Mouse (Mus musculus) kidney, postnatal 4 days (tissue): ENCODE measurements around the gene Vmn1r55.
"Not testable (repeated sequence)": the region's sequence is repeated elsewhere in the genome, so short reads cannot be mapped to it uniquely, and the experiment has no call there.

Experiments used
- DNase-seq, 2 experiments: peaks; one replicate each; pipeline ENCODE4 v3.0.0; 2021; ENCODE audit warnings: mixed read lengths in 2 of 2

Gene Vmn1r55

GRCm38 (mm10) chr7:5080815-5081214 is 68.7 kb downstream of the Vmn1r55 start:
- peak in 1 of 2 experiments; percentile 19 for DNase-seq

GRCm38 (mm10) chr7:5080010-5080751 is 69.3 kb downstream of the Vmn1r55 start, which contains the start of gene Epn1:
Gene Epn1, plus strand, starts transcription at chr7:5080235.
- DNase-seq = peak; percentile 98

- not testable (repeated sequence) for DNase-seq
Observed at GRCm38 (mm10) chr7:5079365-5080009, 70.0 kb downstream of the Vmn1r55 start.
